Mouse (Mus musculus) retina, postnatal 1 day (tissue): ENCODE measurements around the gene Gja5.

Source experiments
- DNase-seq: peaks from one replicate; pipeline ENCODE4 v3.0.0-alpha.2; 2012

Gene Gja5

DNA sequence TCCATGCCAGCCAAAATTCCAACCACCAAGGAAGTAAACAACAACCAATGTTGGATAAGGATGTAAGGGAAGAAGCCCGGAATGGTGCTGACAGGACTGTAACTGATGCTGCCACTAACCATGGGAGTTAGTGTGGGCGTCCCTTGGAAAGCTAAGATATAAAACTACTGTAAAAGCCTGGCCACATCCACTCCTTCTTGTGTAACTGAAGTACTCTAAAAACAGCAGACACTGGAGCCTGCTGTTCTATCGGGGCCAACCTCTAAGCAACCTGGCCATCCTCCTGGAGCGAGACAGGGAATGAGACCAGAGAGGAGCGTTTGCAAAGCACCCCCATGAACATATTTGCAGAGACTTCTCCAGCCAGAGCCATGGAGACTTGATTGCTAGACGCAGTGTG, 213.0 kb downstream of the Gja5 start:
- DNase-seq, result no peak

GRCm38 (mm10) chr3:97118313-97118712, 213.8 kb downstream of the Gja5 start:
- peak; percentile 11 for DNase-seq

- no peak for DNase-seq
Measured at GRCm38 (mm10) chr3:97124193-97124592, 219.7 kb downstream of the Gja5 start.
